Mouse (Mus musculus): ENCODE measurements around the gene Klhl11. TPM values are rescaled to one million over a fixed set of nuclear protein-coding genes. Genes with fewer than 3 reads are reported as not detected.

Klhl11 gene
- polyA plus RNA-seq, 1 experiment = 3.4 TPM

Other genes with a start within 250 kb of the Klhl11 start
- gene Krt16, start 223.8 kb downstream of the Klhl11 start, polyA plus RNA-seq (2012; ENCODE audit: insufficient read depth, insufficient read length, missing spikeins) = not detected in 2 replicates
- gene Krt17, start 211.7 kb downstream of the Klhl11 start, polyA plus RNA-seq (2012; ENCODE audit: insufficient read depth, insufficient read length, missing spikeins) = not detected in 2 replicates
- not detected in 2 replicates for gene Krt42, start 202.9 kb downstream of the Klhl11 start, polyA plus RNA-seq (2012; ENCODE audit: insufficient read depth, insufficient read length, missing spikeins)
- gene Eif1, start 152.9 kb downstream of the Klhl11 start, polyA plus RNA-seq (2012; ENCODE audit: insufficient read depth, insufficient read length, missing spikeins) = 1,185 and 1,317 TPM in 2 replicates
- not detected in 2 replicates for gene Gast, start 138.3 kb downstream of the Klhl11 start, polyA plus RNA-seq (2012; ENCODE audit: insufficient read depth, insufficient read length, missing spikeins)
- gene Hap1, start 116.6 kb downstream of the Klhl11 start, polyA plus RNA-seq (2012; ENCODE audit: insufficient read depth, insufficient read length, missing spikeins) = not detected in 2 replicates
- 24.9 and 31.0 TPM in 2 replicates for gene Jup, start 75.0 kb downstream of the Klhl11 start, polyA plus RNA-seq (2012; ENCODE audit: insufficient read depth, insufficient read length, missing spikeins)
- 5.7 and 9.8 TPM in 2 replicates for gene P3h4, start 57.9 kb downstream of the Klhl11 start, polyA plus RNA-seq (2012; ENCODE audit: insufficient read depth, insufficient read length, missing spikeins)
- gene Fkbp10, start 57.0 kb downstream of the Klhl11 start, polyA plus RNA-seq (2012; ENCODE audit: insufficient read depth, insufficient read length, missing spikeins) = 1.7 and 3.3 TPM in 2 replicates
- 14.7 and 16.3 TPM in 2 replicates for gene Nt5c3b, start 30.9 kb downstream of the Klhl11 start, polyA plus RNA-seq (2012; ENCODE audit: insufficient read depth, insufficient read length, missing spikeins)
- gene Klhl10, start 30.8 kb downstream of the Klhl11 start, polyA plus RNA-seq (2012; ENCODE audit: insufficient read depth, insufficient read length, missing spikeins) = not detected in 2 replicates
- 2,639 and 2,906 TPM in 2 replicates for gene Acly, start 55.3 kb upstream of the Klhl11 start, polyA plus RNA-seq (2012; ENCODE audit: insufficient read depth, insufficient read length, missing spikeins)
- 28.0 and 35.4 TPM in 2 replicates for gene Ttc25, start 72.9 kb upstream of the Klhl11 start, polyA plus RNA-seq (2012; ENCODE audit: insufficient read depth, insufficient read length, missing spikeins)
- 7.7 and 8.4 TPM in 2 replicates for gene Cnp, start 102.2 kb upstream of the Klhl11 start, polyA plus RNA-seq (2012; ENCODE audit: insufficient read depth, insufficient read length, missing spikeins)
- 32.0 and 37.6 TPM in 2 replicates for gene Nkiras2, start 146.5 kb upstream of the Klhl11 start, polyA plus RNA-seq (2012; ENCODE audit: insufficient read depth, insufficient read length, missing spikeins)
- gene Dnajc7, start 147.4 kb upstream of the Klhl11 start, polyA plus RNA-seq (2012; ENCODE audit: insufficient read depth, insufficient read length, missing spikeins) = 246 and 295 TPM in 2 replicates
- not detected in 2 replicates for gene Zfp385c, start 219.7 kb upstream of the Klhl11 start, polyA plus RNA-seq (2012; ENCODE audit: insufficient read depth, insufficient read length, missing spikeins)
- gene Dhx58, start 231.5 kb upstream of the Klhl11 start, polyA plus RNA-seq (2012; ENCODE audit: insufficient read depth, insufficient read length, missing spikeins) = 3.6 and 6.4 TPM in 2 replicates
- gene Kat2a, start 239.7 kb upstream of the Klhl11 start, polyA plus RNA-seq (2012; ENCODE audit: insufficient read depth, insufficient read length, missing spikeins) = 6.9 and 8.4 TPM in 2 replicates
- not detected in 2 replicates for gene Hspb9, start 241.1 kb upstream of the Klhl11 start, polyA plus RNA-seq (2012; ENCODE audit: insufficient read depth, insufficient read length, missing spikeins)